Mouse (Mus musculus) spleen, postnatal 4 days (tissue): ENCODE results near the gene Ptges2.
A peak's percentile ranks its signal among the peaks of the same experiment; 100 is the strongest.

Experiments
- DNase-seq, 2 experiments: peaks; one replicate each; pipeline ENCODE4 v3.0.0; 2022; ENCODE audit warnings: low spot score in 2 of 2

Gene Ptges2

GRCm38 (mm10) chr2:32415801-32416200 lies 20.1 kb downstream of the Ptges2 start:
- DNase-seq: no peak

DNA sequence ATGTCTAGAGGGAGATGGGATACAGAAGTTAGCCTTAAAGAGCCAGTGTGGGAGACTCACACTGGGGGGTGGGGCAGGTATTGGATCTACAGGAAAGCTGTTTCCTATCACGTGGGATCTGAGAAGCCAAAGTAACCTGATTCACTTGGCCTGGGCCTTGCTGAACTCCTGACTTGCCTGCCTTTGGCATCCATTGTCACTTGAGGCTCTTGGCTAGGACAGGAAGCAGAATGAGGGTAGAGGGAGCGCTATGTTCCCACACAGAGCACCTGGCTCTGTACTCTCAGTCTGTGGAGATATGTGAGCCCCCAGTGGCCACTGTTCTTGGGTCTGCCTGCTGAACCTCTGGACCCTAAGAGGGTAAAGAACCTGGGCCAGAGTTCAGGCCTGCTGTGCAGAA lies 20.9 kb downstream of the Ptges2 start:
- DNase-seq: no peak

GRCm38 (mm10) chr2:32417486-32417885 lies 21.8 kb downstream of the Ptges2 start:
- DNase-seq: no peak

DNA sequence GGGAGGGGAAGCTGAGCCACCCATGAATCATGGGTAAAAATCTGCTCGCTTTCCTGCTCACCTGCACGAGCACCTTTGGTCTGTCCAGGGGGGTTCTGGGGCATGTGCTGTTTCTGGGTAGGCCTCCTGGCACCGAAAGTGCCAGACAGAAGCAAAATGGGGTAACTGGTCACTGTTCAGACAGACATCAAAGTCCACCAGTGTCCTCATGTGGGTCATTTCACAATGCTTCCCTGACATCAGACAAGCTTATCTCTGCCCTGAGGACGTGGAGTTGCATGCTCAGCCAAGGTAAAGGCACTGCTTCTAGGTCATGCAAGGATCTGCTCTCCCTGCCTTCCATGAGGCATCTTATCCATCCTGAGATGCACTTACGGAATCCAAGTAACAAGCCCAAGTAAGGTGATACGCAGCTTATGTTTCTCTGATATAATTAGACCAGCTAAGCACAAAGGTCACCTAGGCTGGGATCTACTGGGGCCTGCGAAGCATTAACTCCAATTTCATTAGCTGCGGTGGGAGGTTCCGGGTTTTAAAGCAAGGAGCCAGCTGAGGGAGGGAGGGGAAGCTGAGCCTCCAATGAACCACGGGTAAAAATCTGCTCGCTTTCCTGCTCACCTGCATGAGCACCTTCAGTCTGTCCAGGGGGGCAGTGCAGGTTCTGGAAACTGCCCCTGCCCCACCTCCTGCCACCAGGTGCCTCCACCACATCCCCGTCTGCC lies 22.9 kb downstream of the Ptges2 start:
- DNase-seq: no peak

DNA sequence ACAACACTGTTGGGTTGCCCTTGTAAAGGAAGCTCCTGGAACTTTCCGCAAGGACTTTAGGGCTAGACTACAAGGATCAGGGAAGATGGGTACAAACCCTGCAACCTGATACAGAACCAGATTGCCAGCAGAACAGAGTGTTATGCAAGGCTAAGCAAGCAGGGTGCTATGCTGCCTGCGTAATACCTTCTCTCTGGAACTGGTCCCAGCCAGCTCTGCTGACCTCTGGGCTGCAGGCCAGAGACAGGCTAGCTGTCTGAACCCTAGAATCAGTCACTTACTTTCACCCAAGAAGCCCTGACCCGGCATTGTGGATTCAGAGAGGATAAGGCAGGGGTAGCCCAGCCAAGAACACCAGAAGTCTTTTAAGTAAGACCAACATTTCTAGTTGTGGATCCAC lies 23.7 kb downstream of the Ptges2 start:
- DNase-seq: no peak

- DNase-seq: no peak
Measured at GRCm38 (mm10) chr2:32420066-32420608, 24.4 kb downstream of the Ptges2 start.

GRCm38 (mm10) chr2:32420647-32421046 lies 25.0 kb downstream of the Ptges2 start:
- DNase-seq: no peak

- no peak for DNase-seq
Measured at GRCm38 (mm10) chr2:32421851-32422251, 26.2 kb downstream of the Ptges2 start.

DNA sequence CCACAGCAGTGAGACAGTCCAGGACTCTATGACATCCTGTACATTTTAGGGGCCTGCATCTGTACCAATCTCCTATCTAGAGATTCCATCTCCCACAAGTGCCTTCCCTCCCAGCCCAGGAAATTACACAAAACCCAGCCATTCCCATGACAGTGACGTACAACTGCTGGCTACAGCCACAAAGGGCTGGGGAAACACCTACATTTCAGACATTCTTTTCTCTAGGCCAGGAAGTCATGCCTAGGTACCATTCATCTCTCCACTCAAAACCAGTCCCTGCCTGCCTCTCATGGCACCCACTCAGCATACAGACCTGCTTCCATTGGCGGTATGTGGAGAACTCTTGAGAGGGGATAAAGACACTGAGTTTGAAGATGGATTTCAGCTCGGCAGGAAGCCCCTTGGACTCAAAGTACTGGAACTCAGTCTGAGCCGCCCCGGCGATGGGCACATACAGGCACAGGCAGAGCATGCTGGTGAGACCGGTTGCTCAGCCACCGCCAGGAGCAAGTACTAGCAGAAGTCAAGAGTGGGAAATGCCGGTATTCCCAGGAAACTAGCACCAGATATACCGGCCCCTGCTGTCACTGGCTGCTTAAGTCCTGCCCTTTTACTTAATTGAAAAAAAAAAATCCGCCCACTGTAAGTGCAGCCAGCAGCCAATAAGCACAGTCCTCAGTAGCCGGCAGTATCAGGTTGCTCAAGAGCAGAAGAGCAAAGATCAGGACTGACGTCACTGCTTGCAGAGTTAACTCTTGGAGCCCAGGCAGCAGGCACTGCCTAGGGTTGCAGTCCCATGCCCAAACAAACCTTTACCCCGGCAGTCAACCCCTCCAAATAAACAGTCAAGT lies 28.0 kb downstream of the Ptges2 start:
- DNase-seq: peak in 1 of 2 experiments; percentile 38

DNA sequence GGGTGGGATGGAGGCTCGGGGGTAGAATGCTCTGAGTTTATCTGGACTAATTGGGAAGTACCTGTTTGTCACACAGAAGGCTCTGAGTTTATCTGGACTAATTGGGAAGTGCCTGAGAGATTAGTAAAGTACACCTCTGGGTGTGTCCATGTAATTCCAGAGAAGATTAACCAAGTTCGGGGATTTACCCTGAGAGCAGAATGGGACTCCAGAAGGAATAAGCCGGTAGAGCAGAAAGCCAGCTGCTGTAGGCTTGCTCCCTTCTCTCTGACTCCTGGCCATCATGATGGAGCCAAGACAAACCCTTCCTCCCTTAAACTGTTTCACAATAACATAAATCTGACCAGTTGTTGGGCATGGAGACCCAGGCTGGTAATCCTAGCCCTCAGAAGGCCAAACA lies 29.1 kb downstream of the Ptges2 start:
- no peak for DNase-seq

- DNase-seq: no peak
Measured at GRCm38 (mm10) chr2:32425568-32425967, 29.9 kb downstream of the Ptges2 start.

DNA sequence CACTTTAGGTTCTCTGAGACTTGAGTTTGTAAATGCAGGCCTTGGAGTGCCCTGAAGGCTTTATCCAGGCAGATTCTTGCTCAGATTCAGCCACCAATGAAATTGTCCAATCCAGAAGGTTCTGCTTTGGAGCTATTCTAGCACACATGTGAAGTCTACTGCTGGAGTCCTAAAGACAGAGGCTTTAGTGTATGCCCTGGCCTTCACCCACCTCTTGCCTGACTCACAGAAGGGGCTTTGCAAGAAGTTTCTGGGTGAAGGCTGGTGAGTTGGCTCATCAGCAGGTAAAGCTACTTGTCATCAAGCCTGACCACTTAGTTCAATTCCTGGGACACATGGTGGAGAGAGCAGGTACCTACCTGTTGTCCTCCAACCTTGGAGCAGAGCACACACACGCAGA lies 30.4 kb downstream of the Ptges2 start:
- no peak for DNase-seq

GRCm38 (mm10) chr2:32427720-32428119 lies 32.0 kb downstream of the Ptges2 start:
- no peak for DNase-seq

DNA sequence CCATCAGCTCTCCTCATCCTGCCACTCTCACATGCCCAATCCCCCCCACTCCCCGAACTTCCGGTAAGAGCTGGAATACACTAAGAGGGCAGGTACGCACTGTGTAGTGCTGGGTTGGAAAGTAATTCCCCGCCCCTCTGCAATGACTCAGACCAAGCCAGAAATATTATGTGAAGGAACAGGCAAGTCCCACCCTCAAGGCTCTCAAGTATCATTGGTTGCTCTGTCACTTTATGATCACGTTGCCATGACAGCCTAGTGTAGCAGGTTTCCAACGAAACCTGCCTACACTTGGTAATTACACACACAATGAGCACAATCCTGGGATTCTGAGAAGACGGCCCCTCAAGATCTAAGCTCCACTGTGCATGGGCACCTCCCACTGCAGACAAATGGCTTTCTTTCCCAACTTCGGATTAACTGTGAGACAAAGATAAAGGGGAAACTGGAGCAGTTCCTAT lies 32.6 kb downstream of the Ptges2 start:
- DNase-seq: no peak

GRCm38 (mm10) chr2:32429215-32429891 lies 33.7 kb downstream of the Ptges2 start:
- no peak for DNase-seq

- DNase-seq: no peak
Measured at GRCm38 (mm10) chr2:32430701-32431676, 35.3 kb downstream of the Ptges2 start.

DNA sequence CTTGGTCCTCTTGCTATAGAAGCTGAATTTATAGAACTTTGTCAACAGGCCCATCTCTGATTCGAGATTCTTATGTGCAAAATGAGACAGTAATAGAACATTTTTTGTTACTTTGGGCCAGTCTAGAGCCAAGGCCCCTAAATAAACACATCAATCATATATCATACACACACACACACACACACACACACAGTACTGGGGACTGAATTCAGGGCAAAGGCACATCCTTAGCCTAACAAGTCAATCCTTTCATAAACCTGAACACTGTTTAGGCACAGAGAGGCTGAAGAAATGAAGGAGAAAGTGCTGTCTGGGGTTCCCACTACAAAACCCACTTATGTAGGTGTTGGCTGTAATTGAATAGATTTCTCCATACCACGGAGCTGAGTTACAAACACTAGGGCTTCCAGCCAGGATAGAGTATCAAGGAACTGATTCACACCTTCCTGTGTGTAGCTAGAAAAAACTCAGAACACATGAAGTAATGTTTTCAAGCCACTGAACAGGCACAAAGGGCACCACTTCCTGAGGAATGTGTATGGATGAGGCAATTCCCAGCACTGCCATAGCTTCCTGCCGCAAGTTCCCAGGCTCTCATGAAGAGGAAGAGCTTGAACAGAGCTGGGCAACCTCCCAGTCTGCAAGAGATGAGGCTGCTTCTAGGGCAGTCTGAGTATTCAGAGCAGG lies 41.1 kb downstream of the Ptges2 start:
- no peak for DNase-seq

DNA sequence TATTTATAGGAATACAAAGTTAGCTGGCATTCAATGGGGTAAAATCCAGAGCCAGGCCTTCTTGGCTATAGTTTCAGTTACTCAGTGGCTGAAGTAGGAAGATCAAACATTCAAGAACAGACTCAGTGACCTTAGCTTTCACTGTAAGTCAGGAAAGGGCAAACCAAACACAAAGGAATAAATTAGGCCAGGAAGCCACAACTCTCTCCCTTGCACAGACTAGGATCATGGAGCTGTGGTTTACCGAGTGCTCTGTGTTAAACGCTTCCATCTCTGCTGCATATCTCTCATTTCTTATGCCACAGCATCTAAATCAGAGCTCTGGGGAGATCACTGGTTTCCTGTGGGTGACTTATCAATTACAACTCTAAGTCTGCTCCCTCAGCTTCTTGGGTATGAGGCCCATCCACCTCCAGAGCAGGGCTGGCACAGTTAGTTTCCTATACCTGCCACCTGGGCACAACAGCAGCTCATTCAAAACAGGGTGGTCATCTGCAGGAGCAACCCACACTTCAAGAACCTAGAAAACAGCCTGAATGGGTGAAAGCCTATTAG lies 42.0 kb downstream of the Ptges2 start:
- no peak for DNase-seq

- no peak for DNase-seq
Measured at GRCm38 (mm10) chr2:32438733-32439132, 43.0 kb downstream of the Ptges2 start.

DNA sequence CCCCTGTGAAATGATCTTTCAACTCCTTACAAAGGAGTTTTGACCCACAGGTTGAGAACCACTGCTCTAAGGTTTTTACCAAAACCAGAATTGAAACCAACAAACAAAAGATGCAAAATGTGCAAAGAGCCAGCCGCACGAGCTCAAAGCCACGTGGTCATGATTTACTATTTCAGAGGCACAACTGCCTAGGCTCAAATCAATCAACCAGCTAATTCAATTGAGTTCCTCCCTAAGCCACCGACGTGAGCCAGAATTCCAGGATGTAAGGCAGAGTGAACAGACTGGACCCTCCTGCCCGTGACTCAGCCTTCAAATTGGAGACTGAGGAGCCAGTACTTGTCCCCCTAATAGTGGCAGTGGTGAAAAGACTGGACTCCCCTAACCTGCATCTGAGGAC lies 43.5 kb downstream of the Ptges2 start:
- DNase-seq: no peak
